Mouse (Mus musculus) adrenal gland, postnatal 25 days (tissue): ENCODE results near the gene Flywch1. TPM values are rescaled to one million over a fixed set of nuclear protein-coding genes. Genes with fewer than 3 reads are reported as not detected.

ENCODE experiments used
- DNase-seq: peaks from one replicate; pipeline ENCODE4 v3.0.0; 2021; ENCODE audit warnings: mixed read lengths
- total RNA-seq: library from RNA; stranded (reverse); gene quantifications from 2 replicates; pipeline ENCODE4 v1.2.3, GENCODE M21; 2021

Gene Flywch1
- total RNA-seq, 1 experiment from 2014 or later = 56.3 TPM

DNA sequence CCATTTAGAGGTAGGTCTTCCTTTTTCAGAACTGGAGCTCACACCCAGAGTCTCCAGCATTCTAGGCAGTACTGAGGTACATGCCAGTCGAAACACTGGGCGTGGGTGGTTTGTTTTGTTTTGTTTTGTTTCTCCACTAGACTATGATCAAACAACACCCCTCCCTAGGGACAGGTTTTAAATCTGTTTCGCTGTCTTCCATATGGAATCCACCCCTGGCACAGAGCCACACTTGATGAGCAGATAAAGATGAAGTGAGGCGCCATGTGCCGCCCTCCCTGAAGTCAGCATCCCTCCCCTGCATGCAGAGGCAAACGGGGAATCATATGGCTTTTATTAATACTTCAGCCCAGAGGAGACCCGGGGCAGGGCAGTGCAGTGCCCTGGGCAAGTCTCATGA, 66.7 kb downstream of the Flywch1 start:
- no peak for DNase-seq

GRCm38 (mm10) chr17:23703301-23703700, 68.1 kb downstream of the Flywch1 start:
- DNase-seq = no peak

Other genes starting within 250 kb of the Flywch1 start
- 12.0 and 12.8 TPM in 2 replicates for gene Zfp213, start 207.4 kb downstream of the Flywch1 start, total RNA-seq
- gene Zfp13, start 172.1 kb downstream of the Flywch1 start, total RNA-seq = 11.1 and 12.8 TPM in 2 replicates
- not detected in 2 replicates for gene Zscan10, start 170.7 kb downstream of the Flywch1 start, total RNA-seq
- 0.18 TPM in 1 of 2 replicates, not detected in the other for gene Mmp25, start 126.3 kb downstream of the Flywch1 start, total RNA-seq
- not detected in 2 replicates for gene Bicdl2, start 111.1 kb downstream of the Flywch1 start, total RNA-seq
- gene Hcfc1r1, start 98.0 kb downstream of the Flywch1 start, total RNA-seq = 139 and 171 TPM in 2 replicates
- 31.2 and 31.8 TPM in 2 replicates for gene Thoc6, start 97.7 kb downstream of the Flywch1 start, total RNA-seq
- 76.5 and 130 TPM in 2 replicates for gene Tnfrsf12a, start 94.1 kb downstream of the Flywch1 start, total RNA-seq
- gene Cldn6, start 92.4 kb downstream of the Flywch1 start, total RNA-seq = not detected in 2 replicates
- not detected in 2 replicates for gene Cldn9, start 87.6 kb downstream of the Flywch1 start, total RNA-seq
- 7.2 and 10.4 TPM in 2 replicates for gene 1520401A03Rik, start 48.8 kb downstream of the Flywch1 start, total RNA-seq
- 7.6 and 9.3 TPM in 2 replicates for gene Pkmyt1, start 45.3 kb downstream of the Flywch1 start, total RNA-seq
- 10.4 and 11.7 TPM in 2 replicates for gene Paqr4, start 30.7 kb downstream of the Flywch1 start, total RNA-seq
- gene Kremen2, start 25.8 kb downstream of the Flywch1 start, total RNA-seq = not detected in 2 replicates
- gene Flywch2, start 14.5 kb upstream of the Flywch1 start, total RNA-seq = 4.9 and 7.6 TPM in 2 replicates
- 825 and 1,016 TPM in 2 replicates for gene Srrm2, start 18.9 kb upstream of the Flywch1 start, total RNA-seq
- gene Elob, start 57.5 kb upstream of the Flywch1 start, total RNA-seq = 350 and 361 TPM in 2 replicates
- not detected in 2 replicates for gene Prss33, start 64.5 kb upstream of the Flywch1 start, total RNA-seq
- not detected in 2 replicates for gene Prss32, start 72.3 kb upstream of the Flywch1 start, total RNA-seq
- 1.0 and 1.2 TPM in 2 replicates for gene Prss41, start 72.6 kb upstream of the Flywch1 start, total RNA-seq
- gene Prss21, start 96.5 kb upstream of the Flywch1 start, total RNA-seq = not detected in 2 replicates
- not detected in 2 replicates for gene Dcpp1, start 109.3 kb upstream of the Flywch1 start, total RNA-seq
- gene Dcpp2, start 109.3 kb upstream of the Flywch1 start, total RNA-seq = not detected in 2 replicates
- gene Dcpp3, start 145.9 kb upstream of the Flywch1 start, total RNA-seq = not detected in 2 replicates
- not detected in 2 replicates for gene Sbp, start 170.1 kb upstream of the Flywch1 start, total RNA-seq
- not detected in 2 replicates for gene Sbpl, start 183.7 kb upstream of the Flywch1 start, total RNA-seq
- 0.36 TPM in 1 of 2 replicates, not detected in the other for gene Prss30, start 209.0 kb upstream of the Flywch1 start, total RNA-seq
- gene Prss22, start 226.5 kb upstream of the Flywch1 start, total RNA-seq = not detected in 2 replicates